Mouse (Mus musculus) cerebellum, postnatal 14 days (tissue): ENCODE measurements at regions not wholly inside any gene's neighbourhood (a gene's known extent, or its start where the extent isn't known, plus 50 kb on each side); places are given as distances from the start of the nearest gene placed in this dataset.

Experiments
- DNase-seq, 2 experiments: peaks; one replicate each; pipeline ENCODE4 v3.0.0; 2021; ENCODE audit warnings: mixed read lengths in 2 of 2

GRCm38 (mm10) chr3:133751565-133751964 lies 206.6 kb upstream of the Tet2 start:
- DNase-seq, result no peak

GRCm38 (mm10) chr3:133753041-133753440 lies 208.1 kb upstream of the Tet2 start:
- DNase-seq, result no peak

- peak; percentile 13 to 37 for DNase-seq
These were observed 209.3 kb upstream of the Tet2 start for GRCm38 (mm10) chr3:133754006-133754910.

GRCm38 (mm10) chr3:133754911-133755259 lies 209.9 kb upstream of the Tet2 start:
- peak; percentile 86 for DNase-seq

- DNase-seq, result no peak
These were observed 212.9 kb upstream of the Tet2 start for GRCm38 (mm10) chr3:133757756-133758420.

GRCm38 (mm10) chr3:133758421-133758820 lies 213.5 kb upstream of the Tet2 start:
- DNase-seq, result no peak

- no peak for DNase-seq
These were observed 214.7 kb upstream of the Tet2 start for GRCm38 (mm10) chr3:133759611-133760010.

- no peak for DNase-seq
These were observed 215.3 kb upstream of the Tet2 start for GRCm38 (mm10) chr3:133760221-133760620.

GRCm38 (mm10) chr3:133763721-133764120 lies 218.8 kb upstream of the Tet2 start:
- no peak for DNase-seq

GRCm38 (mm10) chr3:133773490-133773889 lies 228.6 kb upstream of the Tet2 start:
- DNase-seq, result peak; percentile 66 to 80

- DNase-seq, result no peak
These were observed 229.3 kb upstream of the Tet2 start for GRCm38 (mm10) chr3:133774229-133774628.

GRCm38 (mm10) chr3:133776013-133776412 lies 231.1 kb upstream of the Tet2 start:
- no peak for DNase-seq

- DNase-seq, result no peak
These were observed 234.3 kb upstream of the Tet2 start for GRCm38 (mm10) chr3:133779161-133779789.

- DNase-seq, result no peak
These were observed 238.1 kb upstream of the Tet2 start for GRCm38 (mm10) chr3:133783060-133783459.

GRCm38 (mm10) chr3:133791361-133791760 lies 246.4 kb upstream of the Tet2 start:
- no peak for DNase-seq

GRCm38 (mm10) chr3:133809007-133809552 lies 264.1 kb upstream of the Tet2 start:
- DNase-seq, result no peak

GRCm38 (mm10) chr3:133818966-133819700 lies 274.2 kb upstream of the Tet2 start:
- no peak for DNase-seq

GRCm38 (mm10) chr3:133833739-133834391 lies 288.9 kb upstream of the Tet2 start:
- no peak for DNase-seq

GRCm38 (mm10) chr3:133834459-133834858 lies 289.5 kb upstream of the Tet2 start:
- DNase-seq, result no peak

GRCm38 (mm10) chr3:133846301-133846700 lies 301.4 kb upstream of the Tet2 start:
- DNase-seq, result no peak

GRCm38 (mm10) chr3:133874383-133874782 lies 329.4 kb upstream of the Tet2 start:
- no peak for DNase-seq

GRCm38 (mm10) chr3:133876439-133877072 lies 331.6 kb upstream of the Tet2 start:
- DNase-seq, result peak; percentile 87 to 88
